Mouse (Mus musculus): Measurements from ENCODE around the gene Dcaf6.

DNA sequence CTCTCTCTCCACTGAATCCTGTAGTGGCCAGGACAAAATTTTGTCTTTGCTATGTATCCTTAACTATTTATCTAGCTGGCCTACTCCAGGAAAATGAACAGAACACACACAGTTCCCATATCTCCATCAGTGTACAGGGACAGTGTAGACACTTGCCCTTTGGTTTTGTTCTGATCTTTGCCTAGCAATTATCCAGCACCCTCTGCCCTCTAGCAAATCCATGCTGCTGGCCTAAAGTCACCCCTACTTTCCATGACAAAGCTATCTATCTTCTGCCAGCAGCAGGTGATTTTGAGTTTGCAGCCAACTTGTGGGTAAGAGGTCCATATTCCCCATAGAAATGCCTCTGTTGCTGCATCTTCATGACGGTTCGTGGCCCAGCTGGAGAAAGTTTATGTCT, 132.9 kb downstream of the Dcaf6 start:
- TF ChIP-seq POLR2A (IDR thresholded peaks at IDR 0.05; ENCODE audit: borderline replicate concordance, extremely low read depth, low read depth, low read length) (no peak), CTCF (IDR thresholded peaks at IDR 0.05; ENCODE audit: insufficient read depth, low read length) (no peak)
